Mouse (Mus musculus) layer of hippocampus, postnatal 36 days (tissue): ENCODE measurements at regions not wholly inside any gene's neighbourhood (a gene's known extent, or its start where the extent isn't known, plus 50 kb on each side); places are given as distances from the start of the nearest gene placed in this dataset.

ENCODE experiments used
- DNase-seq, 2 experiments: peaks; one replicate each; pipeline ENCODE4 v3.0.0; 2022

DNA sequence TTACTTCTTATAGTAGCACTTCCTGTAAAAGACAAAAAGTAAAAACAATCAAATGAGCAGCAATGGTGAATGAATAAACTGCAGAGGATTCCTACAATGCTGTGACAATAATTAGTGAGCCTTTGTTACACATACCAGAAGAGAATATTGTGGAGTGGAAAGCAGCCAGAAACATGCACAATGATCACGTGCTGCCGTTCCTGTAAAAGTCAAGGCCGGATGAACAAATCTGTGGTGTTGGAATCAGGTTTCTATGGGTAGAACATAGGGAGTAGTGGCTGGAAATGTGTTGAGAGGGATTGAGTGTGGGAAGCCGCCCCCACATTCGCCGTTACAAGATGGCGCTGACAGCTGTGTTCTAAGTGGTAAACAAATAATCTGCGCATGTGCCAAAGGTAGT is 112.3 kb upstream of the Prdm1 start:
- no peak for DNase-seq

DNA sequence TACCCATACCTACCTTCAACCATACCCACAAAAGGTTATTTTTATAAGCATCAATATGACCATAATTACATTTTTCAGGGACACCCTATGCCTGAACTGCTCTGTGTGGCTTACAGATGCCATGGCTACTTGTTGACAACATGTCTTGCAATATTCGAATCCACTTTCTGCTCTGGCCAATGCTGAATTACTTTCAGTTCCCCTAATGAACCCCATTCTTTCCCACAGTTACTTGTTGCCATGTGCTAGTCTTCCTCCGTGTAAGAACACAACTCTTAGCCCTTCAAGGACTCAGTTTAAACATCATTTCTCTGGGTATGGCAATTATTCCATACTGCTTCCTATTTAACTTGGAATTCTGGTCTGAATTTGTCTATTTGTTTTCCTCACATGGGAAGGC is 110.4 kb upstream of the Prdm1 start:
- DNase-seq, result no peak

DNA sequence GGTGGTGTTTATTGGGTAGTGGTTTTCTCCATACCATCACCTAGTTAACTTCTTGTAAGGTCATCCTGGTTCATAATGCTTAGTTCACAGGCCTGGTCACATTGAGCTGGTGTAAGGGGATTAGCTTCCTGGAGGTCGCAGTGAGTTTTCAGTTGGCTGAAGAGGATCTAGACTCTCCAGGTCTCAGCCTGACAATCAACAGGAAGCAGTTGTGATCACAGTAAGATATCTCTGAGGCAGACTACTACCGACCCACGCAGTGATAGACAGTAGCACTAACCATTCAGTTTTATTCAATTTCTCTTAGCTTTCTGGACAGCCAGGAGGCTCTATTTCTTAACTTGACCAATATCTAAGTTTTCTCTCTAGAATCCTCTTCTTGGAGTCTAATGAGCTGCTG is 108.5 kb upstream of the Prdm1 start:
- DNase-seq, result no peak

DNA sequence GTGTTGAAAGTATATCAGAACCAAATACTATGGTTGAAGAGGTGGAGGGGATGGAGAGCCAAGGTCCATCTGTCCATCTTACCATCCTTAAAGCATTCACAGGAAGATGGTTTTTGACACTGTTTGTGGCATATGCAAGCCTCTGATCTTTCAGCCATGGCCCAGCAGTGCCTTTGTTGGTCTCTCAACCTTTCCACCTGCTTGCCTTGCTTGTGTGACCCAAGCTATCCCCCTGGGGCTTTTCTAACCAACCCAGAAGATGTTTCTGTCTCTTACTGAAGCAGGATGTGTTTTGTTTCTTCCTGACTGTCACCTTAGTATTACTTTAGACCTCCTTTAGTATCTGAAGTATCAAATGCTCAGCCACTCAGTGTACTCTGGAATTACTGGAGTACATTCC is 107.8 kb upstream of the Prdm1 start:
- no peak for DNase-seq

DNA sequence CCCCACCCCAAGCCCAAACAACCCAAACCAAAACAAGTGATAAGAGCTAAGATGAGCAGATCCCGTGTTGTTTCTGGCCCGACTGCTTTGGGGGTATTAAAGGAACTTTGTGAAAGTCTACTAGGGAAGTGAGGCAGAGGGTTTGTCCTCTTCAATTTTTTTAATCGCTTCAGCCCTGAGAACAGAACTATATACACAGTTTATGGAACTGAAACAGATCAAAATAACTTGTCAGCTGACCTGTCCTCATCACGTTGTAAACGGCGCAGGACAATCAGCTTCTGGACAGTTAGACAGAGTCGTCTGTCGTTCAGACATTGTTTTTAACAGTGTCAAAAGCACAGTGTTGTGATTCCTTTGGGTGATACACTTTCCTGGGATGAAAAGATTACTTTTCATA is 103.3 kb upstream of the Prdm1 start:
- DNase-seq, result no peak

DNA sequence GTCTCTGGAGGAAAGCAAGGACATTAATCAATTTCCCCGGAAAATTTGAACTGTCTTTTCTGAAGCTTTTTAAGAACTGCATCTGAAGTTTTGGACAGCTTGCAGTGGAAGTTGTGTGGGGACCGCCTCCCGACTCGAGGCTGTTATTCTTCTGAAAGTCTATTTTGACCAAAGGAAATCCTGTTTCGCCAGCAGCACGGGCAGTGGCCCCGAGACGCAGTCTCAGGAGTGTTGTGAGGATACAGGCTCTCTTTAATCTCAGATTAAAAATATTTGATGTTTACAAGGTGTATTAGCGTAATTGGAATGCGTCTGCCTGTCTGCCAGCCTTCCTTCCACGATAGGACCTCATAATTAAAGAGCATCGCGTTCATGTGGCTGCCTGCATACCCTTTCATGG is 102.2 kb upstream of the Prdm1 start:
- no peak for DNase-seq

DNA sequence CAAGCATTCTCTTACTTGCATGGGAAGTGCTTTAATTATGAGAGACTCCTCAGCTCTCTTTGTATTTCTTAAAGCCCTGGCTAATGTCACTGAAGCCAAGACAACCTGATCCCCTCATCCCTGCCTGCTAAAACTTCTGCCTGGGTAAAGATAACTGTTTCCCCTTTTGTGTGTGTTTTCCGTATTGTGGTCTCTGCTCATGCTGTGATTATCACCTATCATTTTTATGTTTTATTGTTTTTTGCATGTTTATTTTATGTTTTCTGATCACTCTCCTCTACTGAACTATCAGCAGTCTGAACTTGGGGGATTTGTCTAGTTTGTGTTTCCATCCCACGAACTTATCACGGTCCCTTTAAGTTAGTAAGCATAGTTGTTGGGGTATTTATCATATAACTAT is 100.1 kb upstream of the Prdm1 start:
- DNase-seq, result no peak

DNA sequence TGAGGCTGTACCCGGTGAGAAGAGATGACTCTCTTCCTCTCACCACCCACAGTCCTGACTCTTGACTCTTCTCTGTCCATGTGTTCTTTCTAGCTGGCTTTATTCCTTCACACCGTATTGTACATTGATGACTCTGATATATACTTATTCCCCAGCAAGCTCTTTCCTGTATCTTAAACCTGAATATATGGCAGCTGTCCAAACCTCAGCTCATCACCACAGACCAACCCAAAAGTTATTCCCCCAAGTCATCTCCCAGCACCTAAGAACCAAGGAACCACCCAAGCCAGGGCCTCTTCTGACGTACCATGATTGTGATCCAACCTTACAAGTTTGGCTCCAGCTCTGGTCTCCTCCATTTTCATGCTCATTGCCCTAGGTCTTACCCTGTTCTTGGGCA is 99.1 kb upstream of the Prdm1 start:
- no peak for DNase-seq

DNA sequence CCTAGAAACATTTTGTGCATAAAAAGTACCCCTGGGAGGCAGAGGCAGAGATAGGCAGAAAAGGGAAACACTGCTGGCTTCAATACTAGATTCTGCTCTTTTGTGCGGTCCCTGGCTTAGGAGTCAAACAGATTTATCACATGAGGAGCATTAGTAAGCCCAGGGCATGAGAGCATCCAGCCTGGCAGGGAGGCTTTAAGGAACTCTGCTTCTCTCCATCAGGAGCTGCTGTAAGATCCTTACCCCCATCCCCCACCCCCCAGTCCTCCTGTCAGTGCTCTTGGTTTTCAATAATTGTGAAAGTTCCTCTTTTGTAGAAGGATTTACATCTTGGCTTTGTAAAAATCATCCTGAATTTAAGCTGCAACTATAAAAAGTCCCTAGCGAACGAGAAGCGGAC is 97.2 kb upstream of the Prdm1 start:
- DNase-seq, result no peak

DNA sequence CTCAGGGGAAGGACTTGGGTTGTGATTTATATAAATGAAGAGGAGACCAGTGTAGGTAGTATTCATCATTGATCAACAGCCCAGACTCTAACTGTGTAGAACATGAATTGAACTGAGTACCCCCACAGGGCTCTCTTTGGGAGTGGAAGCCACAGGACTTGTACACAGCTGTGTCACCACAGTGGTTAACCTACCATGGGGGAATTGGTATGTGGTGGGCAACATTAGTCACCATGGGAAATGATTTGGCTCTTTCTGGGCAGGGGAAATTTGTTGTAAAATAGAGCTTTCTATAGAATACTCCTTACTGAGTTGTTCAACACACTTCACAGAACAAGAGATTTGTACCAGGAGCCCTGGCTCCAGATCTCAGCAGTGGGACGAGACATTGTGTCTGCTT is 87.3 kb upstream of the Prdm1 start:
- no peak for DNase-seq

DNA sequence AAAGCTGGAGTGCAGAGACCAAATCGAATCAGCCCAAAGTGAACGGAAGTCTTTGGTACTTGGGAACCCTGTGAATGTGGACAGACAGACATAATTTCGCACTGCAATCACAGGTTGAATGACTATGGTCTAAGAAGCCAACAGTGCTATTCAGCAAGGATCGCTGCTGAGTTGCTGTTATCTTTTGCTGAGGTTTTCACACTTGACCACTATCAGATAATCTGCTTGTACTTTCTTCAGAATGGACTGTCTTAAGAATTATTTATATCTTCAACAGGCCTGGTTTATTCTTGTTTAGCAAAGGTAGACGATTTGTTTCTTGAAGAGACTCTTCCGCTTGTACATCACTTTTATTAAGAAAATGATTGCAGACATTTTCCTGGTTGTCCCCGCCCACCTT is 84.3 kb upstream of the Prdm1 start:
- DNase-seq, result no peak

DNA sequence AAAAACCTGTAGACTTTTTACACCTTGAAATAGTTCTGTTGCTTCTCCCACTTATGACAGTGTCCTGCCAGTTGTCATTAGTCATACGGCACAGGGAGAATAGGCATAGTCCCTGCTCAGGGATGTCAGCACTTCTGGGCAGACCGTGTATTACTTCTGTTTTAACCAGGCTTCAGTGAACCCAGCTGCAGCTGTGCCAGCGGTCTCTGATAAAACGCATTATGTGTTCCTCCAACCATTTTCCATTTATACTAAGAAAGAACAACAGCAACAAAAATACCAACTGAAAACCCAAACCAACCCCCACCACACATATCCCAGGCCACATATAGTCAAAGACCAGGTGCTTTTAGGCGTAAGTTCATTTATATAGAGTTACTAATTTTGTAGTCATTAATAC is 83.1 kb upstream of the Prdm1 start:
- DNase-seq, result no peak

DNA sequence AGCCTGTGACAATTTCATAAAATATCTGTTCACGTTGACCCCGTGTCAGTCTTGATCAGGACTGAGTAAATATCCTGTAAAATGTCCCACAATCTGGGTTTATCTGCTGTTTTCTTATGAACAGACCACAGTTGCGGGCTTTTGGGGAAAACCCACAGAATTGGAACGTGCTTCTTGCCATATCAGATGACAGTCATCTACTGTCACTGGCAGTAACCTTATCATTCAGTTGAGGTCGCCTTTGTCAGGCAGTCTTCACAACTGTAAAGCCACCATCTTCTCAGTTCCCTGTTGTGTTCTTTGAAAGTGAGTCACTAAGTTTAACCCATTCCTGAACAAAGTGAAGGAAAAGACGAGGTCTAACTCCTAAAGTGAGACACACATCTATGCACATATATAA is 80.9 kb upstream of the Prdm1 start:
- no peak for DNase-seq

DNA sequence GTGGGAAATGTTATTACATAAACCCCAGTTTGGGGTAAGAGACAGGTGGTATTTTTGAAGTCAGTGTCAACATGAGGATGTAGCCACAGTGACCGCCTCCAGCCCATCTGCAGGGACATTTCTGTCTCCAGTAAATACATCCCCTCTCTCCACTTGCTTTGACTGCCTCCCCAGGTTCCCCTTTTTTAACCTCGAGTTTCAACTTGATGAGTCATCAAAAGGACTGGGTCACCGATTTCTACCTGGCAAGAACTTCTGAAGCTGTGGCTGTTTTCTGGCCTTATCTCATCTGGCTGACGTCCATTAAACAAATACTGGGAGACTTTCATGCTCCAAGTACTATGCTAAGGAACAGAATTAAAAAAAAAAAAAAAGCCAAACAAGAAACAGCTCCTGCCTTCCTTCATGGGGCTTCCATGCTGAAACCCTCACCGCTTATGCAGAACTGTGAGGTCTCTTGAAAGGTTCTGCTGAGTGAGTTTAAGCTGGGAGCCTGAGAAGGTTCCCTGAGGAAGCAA is 79.1 kb upstream of the Prdm1 start:
- DNase-seq, result no peak

DNA sequence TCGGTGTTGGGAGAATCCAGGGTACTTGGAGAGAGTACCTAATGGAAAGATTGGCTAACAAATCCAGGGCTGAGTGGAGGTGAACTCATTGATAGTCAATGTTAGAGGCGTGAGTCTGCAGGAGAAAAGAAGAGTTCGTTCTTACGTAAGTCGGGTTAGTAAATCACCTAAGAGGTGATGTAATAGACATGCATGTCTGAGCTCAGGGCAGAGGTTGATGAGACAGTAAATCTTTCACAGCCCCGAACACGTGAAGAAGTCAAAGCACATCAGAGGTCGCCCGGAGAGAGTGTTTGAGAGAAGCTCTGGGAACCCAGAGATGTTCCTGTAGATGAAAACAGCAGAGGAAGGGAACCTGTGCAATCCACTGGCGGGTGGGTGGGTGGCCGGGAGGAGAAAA is 76.2 kb upstream of the Prdm1 start:
- no peak for DNase-seq

DNA sequence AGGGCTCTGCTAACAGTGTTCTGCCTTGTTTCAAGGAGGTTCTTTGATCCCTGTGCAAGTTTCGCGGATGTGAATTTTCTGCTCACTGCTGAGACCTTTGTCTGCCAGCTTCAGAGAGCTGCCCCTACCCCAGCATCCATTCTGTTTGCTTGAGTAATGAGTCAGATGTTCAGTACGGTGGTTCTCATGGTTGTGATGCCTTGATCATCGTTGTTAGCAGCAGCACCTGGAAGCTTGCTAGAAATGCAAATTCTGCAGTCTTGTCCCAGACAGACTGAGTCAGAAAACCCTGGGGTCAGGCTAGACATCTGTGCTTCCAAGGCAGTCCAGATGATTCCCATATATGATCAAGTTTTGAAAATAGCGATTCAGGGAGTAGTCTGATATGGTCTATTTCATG is 75.2 kb upstream of the Prdm1 start:
- DNase-seq, result no peak

DNA sequence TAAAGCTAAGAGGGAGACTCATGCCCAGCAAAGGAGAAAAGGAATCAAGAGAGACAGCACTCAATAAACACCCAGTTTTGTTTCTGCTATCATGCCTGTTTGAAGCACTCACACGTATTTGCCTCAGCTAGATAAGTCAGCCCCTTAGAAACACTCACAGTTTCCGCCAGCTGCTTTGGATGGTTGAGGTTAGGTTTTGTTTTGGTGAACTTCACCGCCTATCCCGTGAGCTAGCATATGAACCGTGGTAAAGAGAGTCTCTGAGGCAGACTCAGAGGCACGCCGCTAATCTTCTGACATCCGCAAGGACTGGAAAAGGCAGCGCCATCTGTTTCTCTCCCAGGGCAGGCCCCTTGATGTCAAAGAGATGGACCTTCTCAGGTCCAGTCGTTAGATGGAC is 73.2 kb upstream of the Prdm1 start:
- DNase-seq, result no peak

DNA sequence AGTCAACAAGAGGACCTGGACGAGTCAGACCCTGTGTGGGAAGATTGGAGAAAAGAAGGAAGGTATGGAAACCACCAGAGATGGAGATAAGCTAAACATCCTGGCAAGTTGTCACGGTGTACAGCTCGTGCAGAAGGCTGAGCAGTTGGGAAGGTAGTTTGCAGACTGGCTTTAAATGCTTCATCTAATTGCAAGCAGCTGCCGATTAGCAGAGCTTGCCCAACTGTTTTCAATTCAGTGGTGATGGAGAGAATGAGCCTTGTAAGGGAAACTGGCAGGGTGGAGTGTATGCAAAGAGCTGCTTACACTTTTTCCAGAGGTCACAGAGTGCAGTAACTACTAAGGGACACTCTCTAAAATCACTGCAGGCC is 71.6 kb upstream of the Prdm1 start:
- DNase-seq, result peak; percentile 44 to 46

DNA sequence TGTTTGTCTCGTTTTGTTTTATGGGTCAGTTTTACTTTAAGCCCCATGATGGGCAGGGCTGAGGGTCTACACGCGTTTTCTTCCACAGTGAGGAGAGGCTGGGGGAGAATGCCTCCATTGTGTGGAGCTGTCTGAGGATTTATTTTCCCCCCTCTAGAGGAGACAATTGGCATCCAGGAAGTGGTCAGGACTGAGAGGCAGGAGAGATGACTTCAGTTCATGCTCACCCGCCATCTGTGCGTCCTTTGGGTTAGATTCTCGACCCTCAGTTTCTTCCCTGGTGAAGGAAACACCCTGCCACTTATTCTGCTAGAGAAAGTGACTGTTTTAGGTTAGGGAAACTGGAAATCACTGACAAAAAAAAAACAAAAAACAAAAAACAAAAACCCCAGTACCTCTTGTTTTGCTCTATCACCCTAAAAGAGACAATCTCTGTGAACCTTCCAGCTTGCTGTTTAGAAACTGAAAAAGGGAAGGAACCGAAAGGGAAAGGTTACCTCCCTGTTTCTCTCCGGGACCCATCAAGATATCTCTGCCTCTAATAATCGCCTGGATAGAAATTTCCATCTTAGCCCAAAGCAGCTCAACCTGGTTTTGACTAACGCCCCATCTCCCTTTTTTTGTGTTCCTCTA is 71.1 kb upstream of the Prdm1 start:
- DNase-seq, result no peak

DNA sequence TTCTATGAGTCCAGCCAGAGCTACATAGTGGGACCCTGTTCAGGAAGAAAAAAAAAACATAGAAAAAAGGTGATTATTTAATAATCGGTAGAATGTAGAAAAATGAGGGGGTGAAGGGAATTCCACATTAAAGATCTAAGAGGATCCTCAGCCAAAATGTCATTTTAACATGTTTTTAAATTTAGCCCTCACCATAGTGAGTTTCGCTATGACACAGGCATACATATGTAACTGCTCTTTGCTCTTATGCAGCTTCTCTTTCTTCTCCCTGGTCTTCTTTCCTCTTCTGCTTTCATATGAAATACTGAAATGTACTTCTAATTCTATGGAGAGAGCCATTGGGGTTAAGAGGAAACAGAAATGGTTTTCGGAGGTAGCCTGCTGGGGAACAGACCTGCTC is 70.3 kb upstream of the Prdm1 start:
- no peak for DNase-seq

DNA sequence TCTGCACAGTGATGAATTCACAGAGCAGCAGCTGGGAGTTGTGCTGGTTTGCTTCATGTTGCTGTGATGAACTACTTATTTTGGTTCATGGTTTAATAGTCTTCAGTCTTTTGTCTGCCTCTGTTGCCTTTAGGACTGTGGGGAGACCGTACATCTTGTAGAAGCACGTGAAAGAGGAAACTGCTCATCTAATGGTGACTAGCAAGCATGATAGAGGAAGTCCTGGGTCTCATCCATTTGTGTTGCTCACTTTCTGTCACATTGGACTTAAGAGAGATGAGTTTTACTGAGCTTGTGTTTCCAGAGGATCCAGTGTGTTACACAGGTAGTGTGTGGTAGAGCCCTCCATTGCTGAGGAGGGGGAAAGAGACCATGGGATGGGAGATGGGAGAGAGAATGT is 67.6 kb upstream of the Prdm1 start:
- no peak for DNase-seq

DNA sequence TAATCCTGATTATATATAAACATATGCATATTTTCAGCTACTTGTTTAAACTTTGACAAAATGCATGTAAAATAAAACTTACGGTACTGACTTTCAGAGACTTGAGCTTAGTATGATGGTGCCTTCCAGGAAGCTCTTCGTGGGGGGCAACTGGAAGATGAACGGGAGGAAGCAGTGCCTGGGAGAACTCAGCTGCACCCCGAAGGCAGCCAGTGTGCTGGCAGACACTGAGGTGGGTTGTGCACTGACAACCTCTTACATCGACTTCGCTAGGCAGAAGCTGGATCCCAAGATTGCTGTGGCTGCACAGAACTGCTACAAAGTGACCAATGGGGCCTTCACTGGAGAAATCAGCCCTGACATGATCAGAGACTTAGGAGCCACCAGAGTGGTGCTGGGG is 61.5 kb upstream of the Prdm1 start:
- DNase-seq, result no peak

DNA sequence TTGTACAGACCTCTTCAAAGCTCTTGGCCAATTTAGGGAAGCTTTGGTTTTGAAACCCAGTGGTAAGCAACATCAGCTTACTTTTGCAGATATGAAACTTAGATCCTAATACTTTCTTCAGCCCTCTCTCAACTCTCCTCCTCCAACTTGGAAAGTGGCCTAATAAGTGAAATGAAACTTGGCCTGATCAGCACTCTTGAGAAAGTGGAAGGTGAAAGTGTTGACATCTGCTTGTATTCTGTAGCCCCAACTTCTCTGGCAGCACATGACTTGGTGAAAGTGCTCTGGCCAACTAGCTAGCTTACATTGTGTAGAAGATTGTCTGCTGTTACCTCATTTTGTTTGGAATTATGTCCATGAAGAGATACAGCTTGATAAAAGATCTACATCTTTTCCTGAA is 61.1 kb upstream of the Prdm1 start:
- no peak for DNase-seq

DNA sequence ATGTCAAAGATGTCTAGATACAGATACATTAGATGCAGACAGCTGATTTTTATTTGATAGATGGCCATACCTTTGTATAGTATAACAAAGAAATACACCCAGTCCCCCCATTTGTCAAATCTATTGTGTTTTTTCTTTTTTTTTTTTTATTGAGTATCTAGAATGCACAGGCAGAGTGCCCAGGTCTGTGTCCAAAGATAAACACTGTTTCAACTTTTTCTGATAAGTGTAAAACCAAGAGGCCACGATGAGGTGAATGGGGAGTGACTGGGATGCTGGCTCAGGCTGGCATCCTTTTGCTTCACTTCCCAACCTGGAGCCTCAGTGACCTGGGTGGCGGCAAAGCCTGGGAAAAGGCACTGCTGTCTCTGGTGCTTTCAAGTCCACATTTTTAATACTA is 54.4 kb upstream of the Prdm1 start:
- no peak for DNase-seq
